Comparison of ENCODE assay signal across 33 mouse cellular contexts in genomic region chr3:153832654-153832945, GRCm38 (mm10). TPM values are rescaled to one million over a fixed set of nuclear protein-coding genes. Genes with fewer than 3 reads are reported as not detected.
DNase-seq lines count a peak whose midpoint lies in the region; ATAC-seq and TF ChIP-seq lines count a peak whose summit lies in the region.
"Had no signal": no experiment of that assay in that cellular context is flagged by ENCODE, and none has a peak within 500 bp of the region (broad histone marks: within the 10 kb centered on the region; RNA-seq: fewer than 3 reads in every experiment).

No protein-coding gene starts in this region.

- intact Hi-C loops in heart, postnatal 14 days (cut with DNase I): no loop called here

- peaks cover 83% of the 10 kb centered on the region for H3K4me1 ChIP-seq in erythroblast, embryonic 14.5 days (ENCODE audit: control insufficient read depth)
- peaks cover 11% of the 10 kb centered on the region; the same call in 1 of the 2 replicates for H3K4me1 ChIP-seq in heart, embryonic 12.5 days (replicated peaks)
- H3K4me1 ChIP-seq in ES-Bruce4 (ENCODE audit: control insufficient read depth, insufficient read depth, low read length): peaks cover 5% of the 10 kb centered on the region
- peaks cover 68% of the 10 kb centered on the region for H3K4me1 ChIP-seq in liver, embryonic 13.5 days (replicated peaks)
- H3K4me1 ChIP-seq: forebrain, embryonic 13.5 days; neural tube, embryonic 12.5 days had no signal

- no peaks in the 10 kb centered on the region for H3K27me3 ChIP-seq in erythroblast, embryonic 14.5 days (ENCODE audit: control insufficient read depth)
- H3K27me3 ChIP-seq in heart, embryonic 12.5 days (replicated peaks): no peaks in the 10 kb centered on the region
- no peaks in the 10 kb centered on the region for H3K27me3 ChIP-seq in ES-Bruce4 (ENCODE audit: control insufficient read depth, insufficient read depth, low read length, poor library complexity, severe bottlenecking)
- no peaks in the 10 kb centered on the region for H3K27me3 ChIP-seq in liver, embryonic 13.5 days
- H3K27me3 ChIP-seq: embryonic facial prominence, embryonic 13.5 days; forebrain, embryonic 13.5 days; heart, embryonic 13.5 days; limb, embryonic 12.5 days; neural tube, embryonic 12.5 days had no signal

- H3K27ac ChIP-seq in heart, embryonic 12.5 days (ENCODE audit: poor library complexity, severe bottlenecking): peak overlapping the region; percentile 17; the same call in 1 of the 2 replicates
- H3K27ac ChIP-seq in ES-Bruce4 (ENCODE audit: insufficient read depth, low read length): no peak overlapping the region
- H3K27ac ChIP-seq in liver, embryonic 13.5 days: peak overlapping the region; percentile 92
- H3K27ac ChIP-seq: embryonic facial prominence, embryonic 13.5 days; forebrain, embryonic 13.5 days; heart, embryonic 13.5 days; hindbrain, embryonic 14.5 days; limb, embryonic 12.5 days; neural tube, embryonic 12.5 days had no signal

- WGBS in heart, embryonic 12.5 days: 71% methylated on average over 6 of the region's 6 CpGs
- 70% methylated on average over 6 of the region's 6 CpGs for WGBS in liver, embryonic 13.5 days (ENCODE audit: insufficient replicate concordance)

- H3K36me3 ChIP-seq in erythroblast, embryonic 14.5 days (ENCODE audit: control insufficient read depth): peaks cover 18% of the 10 kb centered on the region
- no peaks in the 10 kb centered on the region for H3K36me3 ChIP-seq in heart, embryonic 12.5 days
- H3K36me3 ChIP-seq in ES-Bruce4 (ENCODE audit: control insufficient read depth, insufficient read depth, low read length, poor library complexity, severe bottlenecking): no peaks in the 10 kb centered on the region
- no peaks in the 10 kb centered on the region for H3K36me3 ChIP-seq in liver, embryonic 13.5 days
- H3K36me3 ChIP-seq: embryonic facial prominence, embryonic 13.5 days; heart, embryonic 13.5 days; limb, embryonic 12.5 days; neural tube, embryonic 12.5 days had no signal

- no peaks in the 10 kb centered on the region for H3K9me3 ChIP-seq in erythroblast, embryonic 14.5 days (ENCODE audit: control insufficient read depth, low read length)
- H3K9me3 ChIP-seq in heart, embryonic 12.5 days (replicated peaks): no peaks in the 10 kb centered on the region
- no peaks in the 10 kb centered on the region for H3K9me3 ChIP-seq in ES-Bruce4 (replicated peaks; ENCODE audit: control insufficient read depth, insufficient read depth, low read length, poor library complexity, severe bottlenecking)
- no peaks in the 10 kb centered on the region for H3K9me3 ChIP-seq in liver, embryonic 13.5 days (replicated peaks)
- H3K9me3 ChIP-seq: embryonic facial prominence, embryonic 13.5 days; forebrain, embryonic 13.5 days; heart, embryonic 13.5 days; limb, embryonic 12.5 days; neural tube, embryonic 12.5 days had no signal

- no peak overlapping the region for H3K4me2 ChIP-seq in heart, embryonic 12.5 days
- peak overlapping the region; percentile 60 for H3K4me2 ChIP-seq in liver, embryonic 13.5 days
- H3K4me2 ChIP-seq: embryonic facial prominence, embryonic 13.5 days; forebrain, embryonic 13.5 days; heart, embryonic 13.5 days; hindbrain, embryonic 14.5 days; limb, embryonic 12.5 days; neural tube, embryonic 12.5 days had no signal

- no peak for TF ChIP-seq POLR2A in ES-Bruce4 (IDR thresholded peaks at IDR 0.05; ENCODE audit: insufficient read depth, low read length)

- peak; percentile 57; the same call in 1 of the 2 replicates for TF ChIP-seq EP300 in ES-Bruce4 (IDR thresholded peaks at IDR 0.05; ENCODE audit: insufficient read depth, low read depth, low read length)

- no peak for DNase-seq in heart, postnatal 14 days
- no peak for DNase-seq in liver, embryonic 13.5 days
- DNase-seq in lung, postnatal 25 days (ENCODE audit: low spot score): no peak
- DNase-seq in cerebellum, adult 11-12 months: no peak
- DNase-seq: adrenal gland, postnatal 14 days; cerebellum, adult 8-10 months; embryo, embryonic 11 days; gastrocnemius, postnatal 14 days; heart, postnatal 36 days; kidney, adult 11 months; kidney, postnatal 14 days; layer of hippocampus, adult 9-11 months; lung, adult 2 months; lung, postnatal 10 days; right cerebral cortex, adult 18-20 months; spleen, adult 18-20 months; thymus, postnatal 14 days had no signal

- H3K9ac ChIP-seq in heart, embryonic 12.5 days: no peak overlapping the region
- no peak overlapping the region for H3K9ac ChIP-seq in ES-Bruce4 (ENCODE audit: low read depth, poor library complexity, severe bottlenecking)
- H3K9ac ChIP-seq in liver, embryonic 13.5 days: peak overlapping the region; percentile 70
- H3K9ac ChIP-seq: embryonic facial prominence, embryonic 13.5 days; forebrain, embryonic 13.5 days; heart, embryonic 13.5 days; hindbrain, embryonic 14.5 days; limb, embryonic 12.5 days; neural tube, embryonic 12.5 days had no signal

- ATAC-seq in erythroblast, adult 5-6 weeks (replicated peaks; ENCODE audit: low FRiP score, poor library complexity, severe bottlenecking): no peak
- no peak for ATAC-seq in heart, embryonic 12.5 days (ENCODE audit: insufficient number of reproducible peaks, low FRiP score)
- no peak for ATAC-seq in liver, embryonic 13.5 days (ENCODE audit: low read depth)
- ATAC-seq: forebrain, embryonic 13.5 days; inflammation-experienced regulatory T-cells, adult 6 months had no signal

- peak overlapping the region; percentile 6 for H3K4me3 ChIP-seq in erythroblast, embryonic 14.5 days (replicated peaks)
- H3K4me3 ChIP-seq in heart, embryonic 12.5 days: no peak overlapping the region
- H3K4me3 ChIP-seq in ES-Bruce4 (ENCODE audit: low read depth, low read length): no peak overlapping the region
- H3K4me3 ChIP-seq in liver, embryonic 13.5 days (replicated peaks): peak overlapping the region; percentile 10; the same call in 1 of the 2 replicates
- H3K4me3 ChIP-seq: embryonic facial prominence, embryonic 13.5 days; forebrain, embryonic 13.5 days; heart, embryonic 13.5 days; limb, embryonic 12.5 days; myocyte; neural tube, embryonic 12.5 days had no signal

- no peak for TF ChIP-seq CTCF in ES-Bruce4 (IDR thresholded peaks at IDR 0.05; ENCODE audit: low read depth, low read length)

RNA-seq across cellular contexts. Expression of gene Asb17, which starts 11.4 kb away (rescaled TPM):
- polyA plus RNA-seq in erythroblast, embryonic 14.5 days (2012): not detected in 2 replicates
- not detected in 2 replicates for total RNA-seq in erythroblast, adult 5-6 weeks (2015; ENCODE audit: low replicate concordance)
- 0.77 and 0.84 TPM in 2 replicates for total RNA-seq in erythroblast, adult 5-6 weeks (2017; ENCODE audit: low replicate concordance)
- 0.32 and 0.70 TPM in 2 replicates for polyA plus RNA-seq in heart, embryonic 12.5 days (2016; fragmentation: Nextera tagmentation; extraction: Ambion mirVana)
- not detected for total RNA-seq in heart, postnatal 14 days (2021)
- not detected in 2 replicates for polyA plus RNA-seq in ES-Bruce4 (2011; ENCODE audit: insufficient read depth, insufficient read length, low read depth, missing spikeins)
- 6.4 TPM in 2 replicates for polyA plus RNA-seq in liver, embryonic 13.5 days (2015; fragmentation: Nextera tagmentation; extraction: Ambion mirVana)
- total RNA-seq: adrenal gland, postnatal 14 days; gastrocnemius, postnatal 14 days; granulocyte monocyte progenitor cell, adult 5-6 weeks; heart, postnatal 36 days; left cerebral cortex, adult 18-20 months; left cerebral cortex, postnatal 14 days had no signal
- polyA plus RNA-seq: forebrain, embryonic 13.5 days; hindbrain, embryonic 14.5 days; inflammation-experienced regulatory T-cells, adult 6 months; kidney, embryonic 14.5 days; lung, adult 2 months; myocyte had no signal

Comparison
In these comparisons a context has a peak if more than half of its experiments do, and no peak if none do; other contexts are left out.
1. H3K4me3 ChIP-seq: peak in erythroblast, embryonic 14.5 days (single experiment) and liver, embryonic 13.5 days (single experiment); none in heart, embryonic 12.5 days (single experiment) and ES-Bruce4 (single experiment).